ENCODE assay signal across 15 mouse cellular contexts in genomic region chr2:27069646-27070045, GRCm38 (mm10). TPM values are rescaled to one million over a fixed set of nuclear protein-coding genes. Genes with fewer than 3 reads are reported as not detected.
DNase-seq lines count a peak whose midpoint lies in the region; ATAC-seq lines count a peak whose summit lies in the region.
"Had no signal": no experiment of that assay in that cellular context is flagged by ENCODE, and none has a peak within 500 bp of the region (broad histone marks: within the 10 kb centered on the region; RNA-seq: fewer than 3 reads in every experiment).

No protein-coding gene starts in this region.

- ATAC-seq in embryonic facial prominence, embryonic 14.5 days (ENCODE audit: low read depth), result peak; percentile 69; the same call in 1 of the 2 replicates
- ATAC-seq in neural tube, embryonic 11.5 days (ENCODE audit: insufficient read depth, low FRiP score, low TSS enrichment), result no peak
- ATAC-seq: activated CD4-positive, CD25-positive, alpha-beta regulatory T cell, adult 4 months had no signal

- H3K4me2 ChIP-seq in embryonic facial prominence, embryonic 14.5 days (ENCODE audit: low read depth, low read length), result no peak overlapping the region
- no peak overlapping the region for H3K4me2 ChIP-seq in neural tube, embryonic 11.5 days (ENCODE audit: low read depth)

- H3K4me1 ChIP-seq in embryonic facial prominence, embryonic 14.5 days (ENCODE audit: control insufficient read depth, insufficient read depth, low read length), result peaks cover 7% of the 10 kb centered on the region; the same call in 1 of the 2 replicates
- H3K4me1 ChIP-seq in embryonic facial prominence, embryonic 10.5 days, result peaks cover 22% of the 10 kb centered on the region
- H3K4me1 ChIP-seq in neural tube, embryonic 11.5 days (ENCODE audit: control insufficient read depth, insufficient read depth, low read length), result peaks cover 8% of the 10 kb centered on the region; the same call in 1 of the 2 replicates

- 67% methylated on average over 3 of the region's 3 CpGs for WGBS in embryonic facial prominence, embryonic 14.5 days
- 69% methylated on average over 3 of the region's 3 CpGs for WGBS in embryonic facial prominence, embryonic 10.5 days
- 42% methylated on average over 3 of the region's 3 CpGs for WGBS in neural tube, embryonic 11.5 days

- H3K4me3 ChIP-seq in embryonic facial prominence, embryonic 14.5 days (ENCODE audit: low read depth, low read length), result no peak overlapping the region
- H3K4me3 ChIP-seq in embryonic facial prominence, embryonic 10.5 days, result no peak overlapping the region
- no peak overlapping the region for H3K4me3 ChIP-seq in neural tube, embryonic 11.5 days (ENCODE audit: low read depth, low read length)

- H3K27ac ChIP-seq in embryonic facial prominence, embryonic 14.5 days (replicated peaks; ENCODE audit: low read depth, low read length), result no peak overlapping the region
- no peak overlapping the region for H3K27ac ChIP-seq in embryonic facial prominence, embryonic 10.5 days (replicated peaks)
- H3K27ac ChIP-seq in neural tube, embryonic 11.5 days (ENCODE audit: low read depth, low read length), result no peak overlapping the region

- H3K9ac ChIP-seq in embryonic facial prominence, embryonic 14.5 days (ENCODE audit: low read depth, low read length), result no peak overlapping the region
- H3K9ac ChIP-seq in neural tube, embryonic 11.5 days (ENCODE audit: low read length), result no peak overlapping the region

- no peaks in the 10 kb centered on the region for H3K36me3 ChIP-seq in embryonic facial prominence, embryonic 14.5 days (ENCODE audit: control insufficient read depth, insufficient read depth, low read length)
- no peaks in the 10 kb centered on the region for H3K36me3 ChIP-seq in embryonic facial prominence, embryonic 10.5 days (replicated peaks)
- H3K36me3 ChIP-seq in neural tube, embryonic 11.5 days (ENCODE audit: control insufficient read depth, insufficient read depth, low read length), result no peaks in the 10 kb centered on the region

- peak; percentile 73 for DNase-seq in embryonic facial prominence, embryonic 14.5 days (ENCODE audit: low spot score)
- no peak for DNase-seq in embryonic facial prominence, embryonic 10.5 days (ENCODE audit: low spot score)
- DNase-seq in neural tube, embryonic 11.5 days (ENCODE audit: low spot score), result peak; percentile 46
- DNase-seq in neural tube, embryonic 10.5 days (ENCODE audit: extremely low spot score, low spot score), result no peak
- DNase-seq in mesoderm, embryonic 11.5 days (ENCODE audit: low read depth, low spot score), result peak; percentile 43
- no peak for DNase-seq in kidney, adult 8-10 months
- DNase-seq in urinary bladder, postnatal 14 days (ENCODE audit: low spot score), result no peak
- no peak for DNase-seq in thymus, adult 18-20 months
- DNase-seq: adrenal gland, postnatal 36 days; cerebellum, postnatal 10 days; kidney, adult 9 months; kidney, postnatal 4 days; liver; lung, adult 2 months had no signal

- H3K9me3 ChIP-seq in embryonic facial prominence, embryonic 14.5 days (ENCODE audit: control insufficient read depth, low read length), result no peaks in the 10 kb centered on the region
- H3K9me3 ChIP-seq in embryonic facial prominence, embryonic 10.5 days, result peaks cover 2% of the 10 kb centered on the region; the same call in 1 of the 2 replicates
- H3K9me3 ChIP-seq in neural tube, embryonic 11.5 days (ENCODE audit: control insufficient read depth, low read length), result no peaks in the 10 kb centered on the region

- no peaks in the 10 kb centered on the region for H3K27me3 ChIP-seq in embryonic facial prominence, embryonic 14.5 days (replicated peaks; ENCODE audit: control insufficient read depth, insufficient read depth, low read length)
- H3K27me3 ChIP-seq in embryonic facial prominence, embryonic 10.5 days (replicated peaks; ENCODE audit: low read depth, poor library complexity, severe bottlenecking), result no peaks in the 10 kb centered on the region; the same call in 1 of the 2 replicates
- H3K27me3 ChIP-seq in neural tube, embryonic 11.5 days (ENCODE audit: control insufficient read depth, insufficient read depth, low read length), result no peaks in the 10 kb centered on the region

RNA-seq across cellular contexts. Expression of gene Mymk, which starts 2.3 kb away (rescaled TPM):
- 90.3 and 111 TPM in 2 replicates for polyA plus RNA-seq in embryonic facial prominence, embryonic 14.5 days (2014; fragmentation: Nextera tagmentation; extraction: Ambion mirVana)
- polyA plus RNA-seq in embryonic facial prominence, embryonic 10.5 days (2016; fragmentation: Nextera tagmentation; extraction: Ambion mirVana), result 0.17 TPM in 1 of 2 replicates, not detected in the other
- polyA plus RNA-seq in neural tube, embryonic 11.5 days (2014; fragmentation: Nextera tagmentation; extraction: Ambion mirVana), result 11.5 and 14.5 TPM in 2 replicates
- polyA plus RNA-seq: activated CD4-positive, CD25-positive, alpha-beta regulatory T cell, adult 4 months had no signal

RNA-seq across cellular contexts. Expression of gene Adamtsl2, which starts 9.5 kb away (rescaled TPM):
- polyA plus RNA-seq in embryonic facial prominence, embryonic 14.5 days (2014; fragmentation: Nextera tagmentation; extraction: Ambion mirVana), result 4.6 and 8.0 TPM in 2 replicates
- polyA plus RNA-seq in embryonic facial prominence, embryonic 10.5 days (2016; fragmentation: Nextera tagmentation; extraction: Ambion mirVana), result 2.1 and 3.0 TPM in 2 replicates
- polyA plus RNA-seq in neural tube, embryonic 11.5 days (2014; fragmentation: Nextera tagmentation; extraction: Ambion mirVana), result 6.5 and 7.2 TPM in 2 replicates
- polyA plus RNA-seq: activated CD4-positive, CD25-positive, alpha-beta regulatory T cell, adult 4 months had no signal

RNA-seq across cellular contexts. Expression of gene Slc2a6, which starts 41.8 kb away (rescaled TPM):
- 0.63 and 1.4 TPM in 2 replicates for polyA plus RNA-seq in embryonic facial prominence, embryonic 14.5 days (2014; fragmentation: Nextera tagmentation; extraction: Ambion mirVana)
- polyA plus RNA-seq in embryonic facial prominence, embryonic 10.5 days (2016; fragmentation: Nextera tagmentation; extraction: Ambion mirVana), result 1.4 and 2.3 TPM in 2 replicates
- 2.9 and 4.1 TPM in 2 replicates for polyA plus RNA-seq in neural tube, embryonic 11.5 days (2014; fragmentation: Nextera tagmentation; extraction: Ambion mirVana)

RNA-seq across cellular contexts. Expression of gene Cacfd1, which starts 59.9 kb away (rescaled TPM):
- polyA plus RNA-seq in embryonic facial prominence, embryonic 14.5 days (2014; fragmentation: Nextera tagmentation; extraction: Ambion mirVana), result 57.6 and 65.0 TPM in 2 replicates
- 91.0 and 97.4 TPM in 2 replicates for polyA plus RNA-seq in embryonic facial prominence, embryonic 10.5 days (2016; fragmentation: Nextera tagmentation; extraction: Ambion mirVana)
- 98.7 and 121 TPM in 2 replicates for polyA plus RNA-seq in neural tube, embryonic 11.5 days (2014; fragmentation: Nextera tagmentation; extraction: Ambion mirVana)

Comparison
In these comparisons a context has a peak if more than half of its experiments do, and no peak if none do; other contexts are left out.
1. DNase-seq: peak in embryonic facial prominence, embryonic 14.5 days (single experiment), neural tube, embryonic 11.5 days (single experiment) and mesoderm, embryonic 11.5 days (single experiment); none in embryonic facial prominence, embryonic 10.5 days (single experiment), neural tube, embryonic 10.5 days (single experiment), kidney, adult 8-10 months (0 of 2), urinary bladder, postnatal 14 days (single experiment) and thymus, adult 18-20 months (0 of 2).
2. RNA of gene Mymk, which starts 2.3 kb away (polyA plus RNA-seq): 90.3 to 111 TPM in embryonic facial prominence, embryonic 14.5 days and 11.5 to 14.5 TPM in neural tube, embryonic 11.5 days; 0.17 TPM in embryonic facial prominence, embryonic 10.5 days; every median in the first group is over 10 times any median in the second.